Mouse (Mus musculus) right cerebral cortex, adult 18-20 months (tissue): ENCODE measurements around the gene Ceacam16.

Experiments used
- DNase-seq: peaks from one replicate; pipeline ENCODE4 v3.0.0; 2022; ENCODE audit warnings: mixed read lengths

Ceacam16 gene

DNA sequence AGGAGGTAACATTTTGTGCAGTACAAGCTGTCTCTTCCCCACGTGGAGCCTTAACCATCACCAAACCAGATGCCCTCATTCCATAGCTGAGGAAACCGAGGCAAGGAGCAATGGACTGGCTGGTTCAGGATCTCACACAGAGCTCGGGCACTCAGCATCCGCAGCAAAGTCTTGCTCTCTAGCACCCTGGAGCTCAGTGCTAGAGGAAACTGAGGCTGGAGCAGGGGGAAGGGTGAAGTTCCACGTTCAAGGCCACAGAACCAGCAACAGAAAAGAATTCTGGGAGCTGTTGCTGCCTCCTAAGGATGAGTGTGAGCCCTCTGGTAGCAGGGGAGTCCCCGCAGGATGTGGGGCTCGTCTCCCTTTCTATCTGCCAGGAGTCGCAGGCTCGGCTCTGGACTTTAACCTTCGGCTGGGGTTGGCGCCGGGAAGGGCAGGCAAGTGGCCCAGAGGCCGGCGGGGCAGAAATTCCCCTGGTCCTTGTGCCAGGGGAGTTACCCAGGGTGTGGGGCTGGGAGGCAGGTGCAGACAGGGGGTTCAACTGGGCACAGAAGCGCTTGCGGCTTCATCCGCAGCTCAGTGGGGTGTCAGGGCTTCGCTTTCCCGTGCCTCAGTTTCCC, 18.1 kb downstream of the Ceacam16 start:
- no peak for DNase-seq

DNA sequence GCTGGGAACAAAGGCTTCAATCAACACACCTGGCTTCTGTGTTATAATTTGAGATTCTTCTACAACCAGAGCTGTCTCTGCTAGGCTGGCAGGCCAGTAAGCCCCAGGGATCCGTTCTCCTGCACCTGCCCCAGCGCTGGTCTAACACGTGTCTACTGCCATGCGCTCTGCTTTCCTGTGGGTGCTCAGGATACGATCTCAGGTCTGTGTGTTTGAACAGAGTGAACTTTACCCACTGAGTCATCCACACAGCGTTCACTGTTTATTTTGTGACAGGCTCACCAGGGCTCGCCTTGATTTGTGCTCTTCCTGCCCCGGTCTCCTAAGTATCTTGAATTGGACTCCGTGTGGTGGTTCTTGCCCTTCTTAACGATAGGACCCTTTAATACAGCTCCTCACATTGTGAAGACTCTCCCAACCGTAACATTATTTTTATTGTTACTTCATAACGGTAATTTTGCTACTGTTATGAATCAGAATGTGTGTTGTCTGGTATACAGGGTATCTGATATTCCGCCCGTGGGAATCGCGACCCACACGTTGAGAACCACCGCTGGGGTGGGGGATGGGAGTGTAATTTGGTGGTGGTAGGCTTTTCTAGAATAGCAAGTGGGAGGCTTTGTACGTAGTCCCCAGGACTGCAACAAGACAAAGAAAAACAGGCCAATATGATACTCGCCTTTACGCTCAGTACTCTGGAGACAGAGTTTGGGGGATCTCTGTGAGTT, 19.2 kb downstream of the Ceacam16 start:
- no peak for DNase-seq

- DNase-seq: no peak
These were observed 20.2 kb downstream of the Ceacam16 start for GRCm38 (mm10) chr7:19840936-19841335.

DNA sequence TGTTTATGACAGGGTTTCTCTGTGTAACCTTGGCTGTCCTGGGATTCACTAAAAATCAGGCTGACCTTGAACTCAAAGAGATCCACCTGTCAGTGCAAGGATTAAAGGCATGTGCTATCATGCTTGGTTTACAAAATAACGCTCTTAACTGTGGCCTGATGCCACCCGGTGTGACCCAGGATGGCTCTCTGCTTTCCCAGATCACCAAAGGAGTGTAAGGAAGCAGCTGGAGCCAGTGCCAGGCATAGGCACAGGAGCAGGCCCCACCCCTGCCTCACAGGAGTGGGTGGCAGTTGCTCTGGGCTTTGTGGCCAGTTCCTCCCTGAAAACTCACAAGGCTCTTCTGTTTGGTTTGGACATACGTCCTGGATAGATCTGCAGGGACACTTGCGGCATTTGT, 20.7 kb downstream of the Ceacam16 start:
- DNase-seq: no peak

DNA sequence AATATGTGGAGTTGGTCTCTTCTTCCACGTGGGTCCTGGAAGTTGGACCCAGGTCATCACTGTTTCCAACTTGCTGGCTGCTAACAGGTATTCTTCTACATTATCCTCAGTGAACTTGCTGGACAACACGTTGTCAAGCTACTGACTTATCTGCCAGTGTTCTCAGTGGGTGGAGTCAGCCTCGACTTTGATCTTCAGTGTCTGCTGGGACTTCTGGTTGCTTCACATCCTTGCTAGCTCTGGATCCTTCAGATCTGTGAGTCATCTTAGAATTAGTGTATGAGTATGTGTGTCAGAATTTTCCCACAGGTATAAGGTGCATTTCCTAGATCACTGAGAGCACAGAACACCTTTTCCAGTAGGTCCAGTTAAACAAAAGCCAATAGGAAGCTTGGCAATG, 24.3 kb downstream of the Ceacam16 start:
- DNase-seq: no peak

DNA sequence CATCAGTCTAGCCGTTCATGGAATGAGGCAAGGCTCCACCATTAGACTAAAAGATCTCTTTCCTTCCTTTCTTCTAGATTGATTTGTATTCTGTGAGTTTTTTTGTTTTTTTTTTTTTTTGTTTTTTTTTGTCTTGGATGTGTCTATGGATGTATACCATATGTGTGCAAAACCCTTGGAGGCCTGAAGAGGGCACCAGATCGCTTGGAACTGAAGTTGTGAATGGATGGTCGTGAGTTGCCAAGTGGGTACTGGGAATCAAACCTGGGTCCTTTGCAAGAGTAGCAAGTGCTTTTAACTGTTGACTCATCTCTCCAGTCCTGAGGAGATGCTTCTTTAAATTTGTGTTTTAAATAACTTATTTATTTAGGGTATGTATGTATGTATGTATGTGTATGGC, 27.0 kb downstream of the Ceacam16 start:
- no peak for DNase-seq

DNA sequence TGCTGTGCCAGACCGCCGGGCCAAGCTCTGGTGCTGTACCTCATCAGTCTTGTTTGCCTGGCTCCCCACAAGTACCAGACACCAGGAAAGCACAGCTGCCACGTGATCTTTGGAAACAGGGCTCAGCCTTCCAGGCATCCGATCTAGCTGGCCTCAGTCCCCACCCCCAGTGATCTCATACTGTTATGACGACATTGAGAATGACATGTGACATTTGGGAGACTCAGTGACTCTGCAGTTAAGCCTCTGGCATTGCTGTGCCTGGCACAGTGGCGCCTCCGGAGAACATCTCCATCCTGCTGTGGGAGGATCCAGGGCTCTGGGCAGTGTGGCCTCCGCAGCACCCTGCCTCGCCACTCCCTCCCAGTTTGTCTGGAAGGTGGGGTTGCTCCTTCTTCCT, 29.3 kb downstream of the Ceacam16 start:
- DNase-seq: no peak

GRCm38 (mm10) chr7:19830682-19831156, 30.4 kb downstream of the Ceacam16 start:
- peak; percentile 22 for DNase-seq

DNA sequence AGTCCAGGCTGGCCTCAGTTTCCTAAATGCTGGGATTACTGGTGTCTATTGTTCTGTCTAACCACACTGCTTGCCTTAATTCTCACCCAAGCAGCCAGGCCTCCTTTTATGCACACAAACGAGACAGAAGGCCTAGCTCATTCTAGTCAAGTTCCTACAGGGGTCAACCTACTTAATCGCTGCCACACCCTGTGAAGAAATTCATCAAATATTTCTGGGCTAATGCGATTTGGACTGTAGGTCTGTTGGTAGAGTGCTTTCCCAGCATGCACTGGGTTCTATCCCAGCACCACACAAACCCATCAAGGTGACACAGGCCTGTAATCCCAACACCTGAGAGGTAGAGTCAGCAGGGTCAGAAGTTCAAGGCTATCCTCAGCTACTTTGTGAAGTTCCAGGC, 31.4 kb downstream of the Ceacam16 start:
- no peak for DNase-seq

DNA sequence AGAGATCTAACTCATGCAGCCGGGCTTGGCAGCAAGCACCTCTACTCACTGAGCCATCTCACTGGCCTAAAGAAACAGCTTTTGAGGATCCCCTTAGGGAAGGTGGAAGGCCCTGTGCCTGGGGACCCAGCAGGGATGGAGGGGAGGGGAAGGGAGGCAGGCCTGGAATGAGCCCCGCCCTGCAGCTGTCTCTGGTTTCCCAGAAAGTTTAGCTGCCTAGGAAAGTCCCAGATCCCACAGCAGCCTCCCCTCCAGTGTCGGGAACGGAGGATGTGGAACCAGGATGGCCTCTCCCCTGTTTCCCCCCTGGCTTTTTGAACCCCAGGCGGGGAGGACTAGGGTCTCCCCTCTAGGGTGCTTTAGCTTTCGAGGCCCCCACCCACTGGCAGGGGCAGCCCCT, 34.3 kb downstream of the Ceacam16 start:
- no peak for DNase-seq

DNA sequence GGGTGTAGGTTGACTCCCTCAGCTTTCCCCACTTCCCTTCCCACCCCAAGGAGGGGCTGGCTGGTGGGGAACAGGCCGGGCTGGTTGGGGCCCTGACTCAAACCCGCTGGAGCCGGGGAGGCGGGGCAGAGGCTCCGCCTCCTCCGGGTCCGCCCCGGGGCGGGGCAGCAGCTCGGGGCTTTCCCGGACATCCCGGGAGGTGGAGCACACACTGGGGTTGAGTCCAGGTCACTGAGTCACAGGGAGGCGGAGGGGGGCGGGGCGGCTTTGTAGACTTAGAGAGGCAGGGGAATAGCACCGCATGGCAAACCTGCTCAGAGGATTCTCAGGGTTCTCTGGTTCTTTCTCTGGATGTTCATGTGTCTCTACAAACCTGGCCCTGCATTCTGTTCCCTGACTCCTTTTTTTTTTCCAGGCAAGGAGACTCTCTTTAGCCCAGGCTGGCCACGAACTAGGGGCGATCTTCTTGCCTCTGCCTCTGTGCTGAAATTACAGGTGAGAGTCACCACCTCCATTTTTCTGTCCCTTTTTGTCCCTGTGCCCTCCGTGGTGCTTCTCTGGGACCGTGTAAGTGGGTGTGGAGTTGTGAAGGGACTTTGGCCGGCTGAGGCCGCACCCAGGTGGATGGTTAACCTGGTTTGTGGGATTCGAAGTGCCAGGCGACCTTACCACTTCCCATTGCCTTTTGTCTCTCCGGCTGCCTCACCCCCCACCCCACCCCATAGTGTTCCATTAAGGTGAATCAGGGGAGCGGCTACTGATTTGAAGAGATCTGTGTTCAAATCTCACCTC, 36.7 kb downstream of the Ceacam16 start:
- DNase-seq: peak; percentile 29

- DNase-seq: no peak
These were observed 37.6 kb downstream of the Ceacam16 start for GRCm38 (mm10) chr7:19823256-19824181.

GRCm38 (mm10) chr7:19822604-19823058, 38.5 kb downstream of the Ceacam16 start, which contains the start of gene Bcl3:
TSS of gene Bcl3 (minus strand) at chr7:19822770.
- no peak for DNase-seq

- DNase-seq: no peak
These were observed 38.9 kb downstream of the Ceacam16 start for GRCm38 (mm10) chr7:19822193-19822592.

GRCm38 (mm10) chr7:19821633-19822032, 39.5 kb downstream of the Ceacam16 start:
- no peak for DNase-seq

GRCm38 (mm10) chr7:19820347-19821048, 40.6 kb downstream of the Ceacam16 start:
- no peak for DNase-seq

DNA sequence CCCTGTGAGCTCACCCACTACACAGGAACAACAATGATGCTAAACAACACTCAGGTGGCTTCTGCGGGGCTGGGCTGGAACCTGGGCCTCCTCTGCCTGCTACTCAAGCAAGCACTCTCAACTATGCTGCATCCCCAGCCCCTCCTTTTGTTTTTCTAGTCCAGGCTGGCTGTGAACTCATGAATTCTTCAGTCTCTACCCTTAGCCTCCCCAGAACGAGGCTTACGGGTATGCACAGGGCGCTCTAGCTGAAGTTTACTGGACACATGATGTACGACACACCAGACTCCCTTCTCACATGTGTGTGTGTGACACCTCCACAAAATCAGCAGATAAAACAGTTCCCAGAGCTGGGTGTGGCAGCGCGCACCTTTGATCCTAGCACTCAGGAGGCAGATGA, 42.2 kb downstream of the Ceacam16 start:
- no peak for DNase-seq

- DNase-seq: no peak
These were observed 42.7 kb downstream of the Ceacam16 start for GRCm38 (mm10) chr7:19818440-19818839.

- peak; percentile 40 for DNase-seq
These were observed 43.6 kb downstream of the Ceacam16 start for GRCm38 (mm10) chr7:19817382-19818105.

DNA sequence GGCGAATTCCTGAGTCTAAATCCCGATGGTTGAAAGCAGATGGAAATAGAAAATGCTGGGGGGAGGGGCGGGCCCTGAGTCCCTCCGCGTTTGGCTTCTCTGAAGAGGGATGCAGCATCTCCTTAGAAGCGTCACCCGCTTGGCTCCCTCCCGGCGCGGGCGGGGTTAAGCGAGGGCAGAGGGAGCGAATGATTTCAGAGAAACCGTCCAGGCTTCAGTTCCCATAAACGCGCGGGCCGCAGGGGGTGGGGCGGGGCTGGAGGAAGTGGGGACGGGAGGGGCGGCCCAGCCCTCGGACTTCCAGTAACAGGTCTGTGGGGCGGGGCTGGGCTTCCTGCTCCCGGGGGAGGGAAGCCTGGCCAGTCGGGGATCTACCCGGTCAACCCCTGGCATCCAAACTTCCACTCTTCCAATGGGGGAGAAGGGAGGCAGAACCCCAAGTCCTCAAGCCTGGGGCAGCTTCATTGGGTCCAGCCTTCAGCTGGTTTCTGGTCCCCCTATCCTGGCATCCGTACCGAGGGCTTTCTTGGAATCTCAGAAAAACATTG, 44.8 kb downstream of the Ceacam16 start:
- peak; percentile 39 for DNase-seq
